Mouse (Mus musculus): ENCODE results near the gene Gli1.
A peak's percentile ranks its signal among the peaks of the same experiment; 100 is the strongest.

Gene Gli1

GRCm38 (mm10) chr10:127346173-127346572 lies 4.4 kb upstream of the Gli1 start:
- DNase-seq (ENCODE audit: extremely low spot score) = no peak

- no peak for DNase-seq (ENCODE audit: extremely low spot score)
These were observed 1.3 kb upstream of the Gli1 start for GRCm38 (mm10) chr10:127343029-127343428.

DNA sequence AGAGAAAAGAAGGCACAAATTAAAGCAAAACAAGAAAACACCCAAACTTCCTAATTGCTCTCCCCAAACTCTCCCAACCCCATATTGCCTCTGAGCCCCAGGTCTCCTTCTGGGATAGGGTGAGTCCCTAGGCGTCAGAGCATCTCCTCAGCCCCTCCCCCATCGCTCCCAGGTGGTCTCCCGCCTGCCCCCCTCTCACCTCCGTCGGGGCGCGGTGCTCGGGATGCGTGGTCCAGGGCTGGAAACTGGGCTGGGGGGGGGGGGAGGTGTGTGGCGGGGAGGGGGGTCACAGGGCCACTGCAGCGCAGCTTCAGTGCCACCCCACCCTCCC lies 449 bp downstream of the Gli1 start:
- peak; percentile 69 for DNase-seq (ENCODE audit: extremely low spot score)

DNA sequence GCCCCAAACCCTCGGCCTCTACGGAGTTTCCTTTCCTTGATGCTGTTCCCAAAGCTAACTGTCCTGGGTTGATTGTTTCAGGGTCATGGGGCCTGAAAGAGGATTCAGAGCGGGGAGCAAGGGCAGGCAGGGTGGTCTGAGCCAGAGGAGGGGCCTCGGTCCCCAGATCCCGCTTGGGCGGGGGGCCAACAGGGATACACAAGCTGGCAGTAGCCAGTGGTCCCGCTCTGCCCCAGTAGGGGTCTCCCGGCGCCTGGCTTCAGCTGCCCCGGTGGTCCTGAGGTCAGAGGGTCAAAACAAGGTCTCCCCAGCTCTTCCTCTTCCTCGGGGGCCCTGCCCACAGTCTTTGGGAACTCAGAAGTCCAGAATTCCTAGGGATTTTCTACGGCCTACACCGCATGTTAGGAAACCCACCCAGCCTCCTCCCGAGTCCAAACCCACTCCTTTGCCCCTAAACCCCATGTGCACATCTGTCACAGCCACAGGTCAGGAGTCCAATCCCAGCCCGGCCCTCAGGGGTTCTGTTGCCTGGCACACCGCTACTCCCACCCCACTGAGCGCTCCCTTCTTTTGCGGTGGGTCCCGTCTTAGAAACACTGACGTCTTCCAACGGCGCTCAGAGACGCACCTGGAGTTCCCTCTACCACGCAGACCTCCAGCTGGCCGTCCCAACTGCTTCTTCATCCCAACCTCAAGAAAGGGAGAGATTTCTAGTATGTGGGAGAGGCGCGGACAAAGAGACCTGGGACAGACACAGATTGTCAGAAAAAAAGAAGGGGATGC lies 1.0 kb downstream of the Gli1 start:
- peak; percentile 84 for DNase-seq (ENCODE audit: extremely low spot score)

- peak; percentile 89 for DNase-seq (ENCODE audit: extremely low spot score)
These were observed 1.8 kb downstream of the Gli1 start for GRCm38 (mm10) chr10:127339683-127340576.

DNA sequence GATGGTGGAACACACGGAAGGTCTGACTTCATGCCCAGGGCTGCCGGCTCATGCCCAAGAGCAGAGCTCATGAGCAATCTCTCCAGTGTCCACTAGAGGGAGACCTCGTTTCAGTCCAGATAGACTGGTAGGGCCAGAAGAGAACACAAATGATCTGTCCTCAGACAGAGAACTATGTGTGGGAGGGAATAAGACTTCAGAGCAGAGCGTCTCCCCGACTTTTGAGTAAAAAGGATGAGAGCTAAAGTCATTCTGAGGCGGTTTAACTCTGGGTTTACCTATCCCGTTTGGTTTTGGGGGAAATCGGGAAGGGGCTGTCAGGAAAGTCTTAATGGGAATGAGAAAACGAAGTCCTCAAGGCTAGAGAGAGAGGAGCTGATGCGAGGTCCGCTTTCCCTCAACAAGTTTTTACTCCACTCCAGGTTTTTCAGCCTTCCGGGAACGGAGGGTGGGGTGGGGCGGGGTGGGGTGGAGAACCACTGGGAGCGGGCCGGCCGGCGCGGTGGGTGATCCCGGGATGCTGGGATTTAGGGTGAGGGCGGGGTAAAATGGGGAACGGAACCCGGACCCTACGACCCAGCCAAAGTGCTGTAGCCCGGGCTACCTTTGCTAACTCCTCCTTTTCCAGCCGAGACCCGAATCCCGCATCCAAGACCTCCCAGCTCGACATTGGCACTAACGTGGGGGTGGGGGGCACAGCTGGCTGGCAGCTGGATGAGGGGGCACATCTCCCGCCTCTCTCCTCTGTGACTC lies 2.7 kb downstream of the Gli1 start:
- DNase-seq (ENCODE audit: extremely low spot score) = peak; percentile 91

GRCm38 (mm10) chr10:127337536-127338099 lies 4.2 kb downstream of the Gli1 start:
- no peak for DNase-seq (ENCODE audit: extremely low spot score)

DNA sequence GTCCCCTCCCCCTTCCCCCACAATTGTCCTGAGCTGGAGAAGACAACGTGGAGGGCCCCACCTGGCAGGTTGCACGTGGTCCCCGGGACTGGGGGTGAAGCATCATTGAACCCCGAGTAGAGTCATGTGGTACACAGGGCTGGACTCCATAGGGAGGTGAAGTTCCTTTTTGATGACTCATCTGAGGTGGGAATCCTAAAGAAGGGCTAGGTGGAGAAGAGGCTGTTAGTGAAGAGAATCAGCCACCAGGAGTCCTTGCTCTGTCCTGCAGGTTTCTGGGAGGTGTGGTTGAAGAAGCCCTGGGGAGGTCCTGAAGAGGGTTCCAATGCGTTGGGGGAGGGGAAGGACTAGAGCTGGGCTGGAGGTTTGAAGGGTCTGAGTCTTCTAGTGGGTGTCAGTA lies 4.8 kb downstream of the Gli1 start:
- DNase-seq (ENCODE audit: extremely low spot score) = no peak

DNA sequence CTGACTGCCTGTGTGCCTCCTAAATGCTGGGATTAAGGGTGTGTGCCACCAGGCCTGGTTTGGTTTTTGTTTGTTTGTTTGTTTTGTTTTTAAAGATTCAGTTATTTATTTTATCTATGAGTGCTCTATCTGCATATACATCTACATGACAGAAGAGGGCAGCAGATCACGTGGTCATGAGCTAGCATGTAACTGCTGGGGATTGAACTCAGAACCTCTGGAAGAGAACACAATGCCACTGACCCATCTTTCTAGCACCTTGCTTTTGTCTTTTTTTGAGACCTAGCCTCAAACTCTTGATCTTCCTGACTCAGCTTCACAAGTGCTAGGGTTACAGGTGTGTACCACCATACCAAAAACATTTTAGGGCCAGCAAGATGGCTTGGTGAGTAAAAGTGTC lies 6.5 kb downstream of the Gli1 start:
- no peak for DNase-seq (ENCODE audit: extremely low spot score)

DNA sequence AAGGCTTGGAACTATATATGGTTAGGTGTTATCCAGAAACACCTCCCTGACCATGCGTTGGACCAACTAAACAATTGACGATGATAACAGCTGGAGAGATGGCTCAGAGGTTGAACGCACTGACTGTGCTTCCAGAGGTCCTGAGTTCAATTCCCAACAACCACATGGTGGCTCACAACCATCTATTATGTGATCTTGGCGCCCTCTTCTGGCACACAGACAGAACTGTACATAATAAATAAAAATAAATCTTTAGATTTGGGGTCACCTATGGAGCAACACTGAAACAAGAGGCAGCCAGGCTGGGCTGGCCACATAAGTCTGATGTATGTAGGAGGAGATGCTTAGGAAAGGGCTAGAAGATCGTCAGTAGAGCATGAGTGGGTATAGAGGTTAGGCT lies 8.6 kb downstream of the Gli1 start:
- no peak for DNase-seq (ENCODE audit: extremely low spot score)

- peak; percentile 48 for DNase-seq (ENCODE audit: extremely low spot score)
These were observed 9.4 kb downstream of the Gli1 start for GRCm38 (mm10) chr10:127332211-127332874.

GRCm38 (mm10) chr10:127330212-127330611 lies 11.6 kb downstream of the Gli1 start:
- DNase-seq (ENCODE audit: extremely low spot score) = no peak

DNA sequence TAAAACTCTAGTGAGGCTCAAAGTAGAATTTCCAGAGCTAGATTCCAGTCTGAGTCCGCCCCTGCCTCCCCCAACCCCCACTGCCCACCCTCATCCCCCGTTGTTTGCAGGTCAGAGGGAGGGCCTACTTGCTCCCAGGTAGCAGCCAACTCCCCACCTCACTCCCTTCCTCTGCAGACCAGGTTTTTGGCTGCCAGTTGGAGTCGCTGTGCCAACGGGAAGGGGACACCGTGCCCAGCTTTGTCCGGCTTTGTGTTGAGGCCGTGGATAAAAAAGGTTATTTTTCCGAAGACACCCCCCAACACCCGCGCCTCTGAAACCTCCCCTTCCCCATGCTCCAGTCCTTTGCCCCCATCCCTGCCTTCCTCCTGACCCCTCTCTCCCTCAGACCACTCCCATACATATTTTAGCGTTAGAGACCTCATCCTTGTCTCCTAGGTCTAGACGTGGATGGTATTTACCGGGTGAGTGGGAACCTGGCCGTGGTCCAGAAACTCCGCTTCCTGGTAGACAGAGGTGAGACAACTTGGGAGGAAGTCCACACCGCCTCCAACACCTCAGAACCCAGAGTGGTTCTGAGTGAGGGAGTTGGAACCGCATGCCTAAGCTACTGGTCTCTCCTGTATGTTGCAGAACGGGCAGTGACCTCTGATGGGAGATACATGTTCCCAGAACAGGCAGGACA lies 14.2 kb downstream of the Gli1 start:
- no peak for DNase-seq (ENCODE audit: extremely low spot score)

- DNase-seq (ENCODE audit: extremely low spot score) = no peak
These were observed 14.9 kb downstream of the Gli1 start for GRCm38 (mm10) chr10:127326828-127327227.

DNA sequence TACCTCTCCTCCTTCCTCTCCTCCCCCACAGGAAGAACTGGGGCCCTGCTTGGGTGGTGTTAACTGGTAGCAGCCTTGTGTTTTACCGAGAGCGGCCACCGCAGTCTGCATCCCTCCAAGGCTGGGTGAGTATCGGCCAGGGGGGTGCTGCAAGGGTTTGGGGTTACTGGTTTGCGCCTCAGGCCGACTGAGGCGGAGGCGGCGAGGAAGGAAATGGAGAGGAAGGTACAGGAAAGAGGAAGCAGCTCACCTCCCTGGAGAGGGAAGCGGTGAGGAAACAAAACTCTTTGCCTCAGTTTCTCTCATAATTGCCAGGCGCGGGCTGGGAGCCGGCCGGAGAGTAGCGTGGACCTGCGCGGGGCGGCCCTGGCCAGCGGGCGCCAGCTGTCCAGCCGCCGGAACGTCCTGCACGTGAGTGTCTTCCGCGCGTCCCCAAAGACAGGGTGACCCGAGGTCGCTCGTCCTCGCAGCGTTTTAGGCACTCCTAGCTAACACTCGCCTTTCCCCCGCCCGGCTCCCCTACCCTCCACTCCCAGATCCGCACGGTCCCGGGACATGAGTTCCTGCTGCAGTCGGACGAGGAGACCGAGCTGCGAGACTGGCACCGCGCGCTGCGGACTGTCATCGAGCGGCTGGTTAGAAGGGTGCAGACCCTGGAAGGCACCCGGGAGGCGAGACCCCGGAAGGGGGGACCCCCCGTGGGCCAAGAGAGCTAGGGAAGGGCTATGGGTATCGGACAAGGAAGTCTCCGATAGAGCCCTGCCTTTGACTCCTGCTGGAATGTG lies 15.6 kb downstream of the Gli1 start:
- peak; percentile 52 for DNase-seq (ENCODE audit: extremely low spot score)

- DNase-seq (ENCODE audit: extremely low spot score) = no peak
These were observed 16.2 kb downstream of the Gli1 start for GRCm38 (mm10) chr10:127325454-127326016.

GRCm38 (mm10) chr10:127324495-127324894 lies 17.3 kb downstream of the Gli1 start:
- peak; percentile 67 for DNase-seq (ENCODE audit: extremely low spot score)

DNA sequence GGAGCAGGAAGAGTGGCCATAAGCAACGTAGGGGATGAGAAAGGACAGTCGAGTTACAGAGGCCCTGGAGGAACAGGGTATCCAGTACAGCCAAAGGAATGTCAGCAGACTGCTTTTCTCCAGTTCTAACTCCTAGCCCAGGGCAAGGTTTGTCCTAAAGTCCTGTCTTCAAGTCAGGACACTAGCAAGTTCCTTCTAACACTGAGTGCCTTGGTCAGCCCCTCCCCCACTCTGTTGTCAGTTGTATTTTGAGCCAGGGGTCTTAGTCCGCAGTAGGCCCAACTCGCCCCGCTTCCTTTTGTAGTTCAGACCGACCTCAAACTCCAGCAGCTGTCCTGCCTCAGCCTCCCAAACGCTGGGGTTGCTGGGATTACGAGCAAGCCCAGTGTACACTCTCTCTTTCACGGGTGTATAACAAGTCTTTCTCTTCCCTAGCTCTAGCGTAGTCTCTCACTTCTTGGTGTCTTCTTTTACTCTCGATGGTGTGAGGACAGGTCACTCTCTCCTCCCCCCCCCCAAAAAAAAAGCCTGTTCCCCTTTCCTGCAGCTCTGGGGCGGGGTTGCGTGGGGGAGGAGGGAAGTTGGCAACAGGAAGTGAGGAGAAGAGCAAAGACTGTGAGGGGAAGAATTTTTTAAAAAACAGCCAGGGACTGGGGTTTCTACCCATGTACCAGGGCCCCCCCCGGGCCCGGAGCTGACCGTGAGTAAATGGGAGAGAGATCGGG lies 18.5 kb downstream of the Gli1 start:
- DNase-seq (ENCODE audit: extremely low spot score) = no peak

GRCm38 (mm10) chr10:127322669-127323068 lies 19.1 kb downstream of the Gli1 start:
- no peak for DNase-seq (ENCODE audit: extremely low spot score)
